Mouse (Mus musculus): Measurements from ENCODE around the gene Scube2.

GRCm38 (mm10) chr7:109838613-109839012 is 26.9 kb downstream of the Scube2 start:
- TF ChIP-seq POLR2A (IDR thresholded peaks at IDR 0.05; ENCODE audit: extremely low read depth, insufficient read depth, low read length) (no peak), CTCF (IDR thresholded peaks at IDR 0.05; ENCODE audit: extremely low read depth, insufficient read depth, low read length) (no peak)
